Mouse (Mus musculus) cerebellum, adult 9-10 months (tissue): ENCODE results near the gene Sap30.
"Not testable (repeated sequence)": the region's sequence is repeated elsewhere in the genome, so short reads cannot be mapped to it uniquely, and the experiment has no call there.

Experiments
- DNase-seq: peaks from one replicate; pipeline ENCODE4 v3.0.0; 2022

Sap30 gene

GRCm38 (mm10) chr8:57491873-57492272, 4.2 kb upstream of the Sap30 start:
- no peak for DNase-seq

DNA sequence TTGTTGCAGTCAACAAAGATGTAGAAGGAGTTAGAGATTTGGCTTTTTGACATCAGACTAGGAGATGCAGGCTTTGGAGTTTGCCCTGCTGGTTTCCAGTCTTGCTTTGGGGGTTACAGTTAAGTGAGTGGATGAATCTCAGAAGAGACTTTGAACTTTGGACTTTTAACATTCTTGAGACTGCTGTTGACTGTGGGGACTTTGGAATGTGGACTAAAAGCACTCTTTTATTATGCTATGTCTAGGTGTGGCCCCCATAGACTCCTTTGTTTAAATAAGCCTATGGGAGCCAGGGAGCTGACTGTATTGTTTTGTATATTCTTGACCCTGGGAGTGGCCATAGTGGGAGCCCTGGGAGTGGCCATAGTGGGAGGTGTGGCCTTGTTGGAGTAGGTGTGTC, 2.2 kb upstream of the Sap30 start:
- no peak for DNase-seq

DNA sequence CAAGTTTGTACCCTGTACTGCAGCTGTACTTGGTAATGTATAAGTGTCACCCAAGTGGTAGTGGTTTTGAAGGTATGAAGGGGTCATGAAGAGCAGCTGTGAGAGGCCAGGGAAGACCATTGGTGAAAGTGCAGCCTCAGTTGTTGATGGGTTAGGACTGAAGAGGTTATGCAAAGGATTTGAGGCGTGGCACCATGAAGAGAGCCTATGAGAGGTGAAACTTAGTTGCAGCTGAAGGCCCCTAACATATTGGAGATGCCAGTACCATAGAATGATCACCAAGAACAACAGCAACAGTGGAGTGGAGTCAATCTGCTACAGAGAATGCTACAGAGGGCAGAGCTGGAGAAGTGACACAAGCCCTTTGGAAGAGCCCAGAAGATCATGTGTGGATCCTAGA, 1.7 kb upstream of the Sap30 start:
- peak; percentile 36 for DNase-seq

DNA sequence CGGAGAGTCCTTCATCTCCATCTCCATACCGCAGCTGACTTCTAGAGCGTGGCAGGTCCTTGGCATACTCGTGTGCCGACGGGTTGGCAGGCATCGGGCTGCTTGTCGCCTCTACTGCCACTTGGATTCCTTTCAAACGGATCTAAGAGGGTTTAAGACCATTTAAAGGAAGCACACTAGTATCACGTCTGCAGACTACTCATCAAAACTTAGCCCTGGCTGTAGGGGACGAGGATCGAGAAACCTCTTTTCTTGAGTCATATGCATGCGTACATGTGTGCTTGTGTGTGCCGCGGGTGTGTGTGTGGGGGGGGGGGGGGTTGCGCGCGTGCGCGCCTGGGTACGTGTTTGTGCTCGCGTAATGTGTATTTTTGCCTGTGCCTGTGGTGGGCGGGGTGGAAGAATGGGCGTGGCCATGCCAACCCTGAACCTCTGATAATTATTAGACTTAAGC, 679 bp upstream of the Sap30 start:
- DNase-seq: peak; percentile 82

- peak; percentile 66 for DNase-seq
These were observed 894 bp downstream of the Sap30 start for GRCm38 (mm10) chr8:57486491-57487440.

DNA sequence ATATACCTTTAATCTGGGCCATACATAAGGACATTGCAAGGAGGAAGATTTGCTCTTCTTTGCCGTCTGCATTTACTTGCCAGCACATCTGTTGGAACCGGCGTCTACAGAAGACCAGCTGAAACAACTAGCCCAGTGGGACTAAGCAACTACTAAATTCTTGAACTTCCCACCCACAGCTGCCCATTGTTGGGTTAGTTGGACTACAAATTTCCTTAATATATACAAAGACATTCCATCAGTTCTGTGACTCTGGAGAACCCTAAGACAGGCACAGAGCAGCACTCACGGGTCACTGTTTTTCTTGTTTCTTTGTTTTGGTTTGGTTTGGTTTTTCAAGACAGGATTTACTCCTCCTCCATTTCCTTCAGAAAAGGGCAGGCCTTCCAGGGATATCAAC, 7.1 kb downstream of the Sap30 start:
- no peak for DNase-seq

GRCm38 (mm10) chr8:57479700-57480099, 8.0 kb downstream of the Sap30 start:
- DNase-seq: no peak

- no peak for DNase-seq
These were observed 9.3 kb downstream of the Sap30 start for GRCm38 (mm10) chr8:57478406-57478805.

- DNase-seq: no peak
These were observed 13.9 kb downstream of the Sap30 start for GRCm38 (mm10) chr8:57473751-57474150.

DNA sequence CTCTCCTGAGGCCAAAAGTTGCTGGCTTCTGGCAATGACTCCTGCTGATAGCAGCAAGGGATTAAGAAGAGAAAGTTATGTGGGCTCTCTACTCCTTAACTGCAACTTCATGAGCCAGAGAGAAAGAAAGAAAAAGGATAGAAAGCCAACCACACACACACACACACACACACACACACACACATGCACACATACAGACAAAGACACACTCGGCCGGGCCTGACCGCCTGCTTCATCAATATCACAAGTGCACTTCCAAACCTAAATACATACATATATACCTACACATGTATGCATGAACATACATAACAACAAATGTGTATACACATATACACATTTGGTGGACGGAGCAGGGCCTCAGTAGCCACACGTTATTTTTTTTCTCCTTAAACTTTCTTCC, 16.8 kb downstream of the Sap30 start:
- DNase-seq: no peak

DNA sequence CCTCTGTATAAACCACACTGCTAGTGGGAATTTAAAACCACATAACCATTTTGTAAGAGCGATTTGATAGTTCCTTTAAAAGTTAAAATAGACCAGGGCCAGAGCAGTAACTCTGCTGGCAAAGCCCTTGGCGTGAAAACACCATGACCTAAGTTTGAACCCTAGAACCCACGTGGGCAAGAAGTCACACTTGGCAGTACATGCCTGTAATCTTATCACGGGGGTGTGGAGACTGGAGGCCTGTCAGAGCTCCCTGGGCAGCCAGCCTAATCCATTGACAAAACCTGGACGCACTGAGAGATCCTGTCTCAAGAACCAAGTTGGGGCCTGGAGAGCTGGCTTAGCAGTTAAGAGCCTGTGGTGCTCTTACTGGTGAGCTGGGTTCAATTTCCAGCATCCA, 19.0 kb downstream of the Sap30 start:
- DNase-seq: no peak

GRCm38 (mm10) chr8:57463757-57464156, 23.9 kb downstream of the Sap30 start:
- DNase-seq: no peak

GRCm38 (mm10) chr8:57462839-57463238, 24.8 kb downstream of the Sap30 start:
- DNase-seq: no peak

- no peak for DNase-seq
These were observed 29.7 kb downstream of the Sap30 start for GRCm38 (mm10) chr8:57457942-57458341.

GRCm38 (mm10) chr8:57457152-57457551, 30.5 kb downstream of the Sap30 start:
- no peak for DNase-seq

DNA sequence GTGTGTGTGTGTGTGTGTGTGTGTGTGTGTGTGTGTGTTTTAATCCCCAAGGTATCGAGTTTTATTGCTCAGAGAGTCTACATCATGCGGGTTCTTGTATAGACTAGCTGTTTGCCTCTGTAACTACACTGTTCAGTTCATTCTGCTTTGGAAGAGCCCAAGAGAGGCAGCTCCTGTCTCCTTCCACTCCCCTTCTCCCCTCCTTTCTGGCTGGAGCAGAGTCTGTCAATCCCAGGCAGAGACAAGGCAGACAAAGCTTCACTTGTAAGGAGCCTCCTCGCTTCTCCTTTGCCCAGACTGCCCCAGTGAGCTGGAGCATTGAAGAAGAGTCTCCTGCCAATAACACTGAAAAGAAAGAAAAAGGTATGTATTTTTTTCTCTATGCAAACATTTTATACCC, 31.9 kb downstream of the Sap30 start, which contains the start of gene Scrg1:
Gene Scrg1 (plus strand): TSS at position 159 of the 400 bp plus-strand sequence.
- DNase-seq: no peak

DNA sequence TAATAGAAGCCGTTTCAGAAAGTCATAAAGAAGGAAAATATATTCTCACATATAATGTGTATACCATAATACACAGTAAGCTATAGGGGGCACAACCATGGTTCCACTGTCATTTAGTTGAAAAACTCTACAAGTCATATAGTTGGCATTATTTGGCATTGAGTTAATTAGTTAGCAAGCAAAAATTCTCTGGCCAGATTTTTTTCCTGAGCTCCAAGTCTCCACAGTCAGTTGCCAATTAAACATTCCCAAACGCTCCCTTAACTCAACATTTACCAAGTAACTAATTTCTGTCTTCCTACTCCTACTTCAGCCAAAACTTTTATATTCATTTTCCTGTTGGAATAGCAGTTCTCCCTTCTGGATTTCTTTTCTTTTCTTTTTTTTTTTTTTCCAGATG, 34.3 kb downstream of the Sap30 start:
- no peak for DNase-seq

DNA sequence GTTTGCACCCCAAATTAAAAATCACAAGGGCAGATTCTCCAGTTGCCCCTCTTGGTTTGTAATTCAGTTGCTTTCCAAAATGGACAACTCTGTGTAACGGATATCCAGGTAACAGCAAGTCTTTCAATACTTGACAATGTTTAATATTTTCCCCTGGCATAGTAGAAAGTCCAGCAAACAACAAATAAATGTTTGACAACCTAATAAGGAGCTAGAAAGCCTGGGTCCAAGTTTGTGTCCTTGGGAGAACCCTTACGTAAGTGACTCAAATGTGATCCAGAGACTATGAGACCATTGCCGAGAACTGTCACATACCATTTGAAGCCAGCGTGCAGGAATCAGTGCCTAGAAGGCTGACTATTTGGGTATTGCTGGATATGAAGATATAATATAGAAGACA, 35.8 kb downstream of the Sap30 start:
- no peak for DNase-seq

DNA sequence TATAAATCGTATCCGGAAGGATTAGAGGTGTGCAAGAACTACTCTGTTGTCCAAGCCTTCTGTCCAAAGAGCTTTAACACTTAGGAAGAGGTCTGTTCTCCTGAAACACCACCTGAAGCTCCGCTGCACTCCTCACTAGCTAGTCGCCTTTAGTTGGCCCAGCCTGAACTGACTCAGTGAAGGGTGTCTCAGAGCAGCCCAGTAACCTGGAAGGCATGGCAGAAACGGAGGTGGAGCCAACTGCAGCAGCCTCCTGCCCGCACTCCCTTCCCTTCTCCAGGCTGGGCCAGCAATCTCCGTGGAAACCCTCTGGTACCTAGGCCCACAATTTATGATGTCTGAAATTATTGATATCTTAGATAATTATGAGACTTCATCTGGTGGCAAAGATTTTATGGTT, 36.9 kb downstream of the Sap30 start:
- no peak for DNase-seq

DNA sequence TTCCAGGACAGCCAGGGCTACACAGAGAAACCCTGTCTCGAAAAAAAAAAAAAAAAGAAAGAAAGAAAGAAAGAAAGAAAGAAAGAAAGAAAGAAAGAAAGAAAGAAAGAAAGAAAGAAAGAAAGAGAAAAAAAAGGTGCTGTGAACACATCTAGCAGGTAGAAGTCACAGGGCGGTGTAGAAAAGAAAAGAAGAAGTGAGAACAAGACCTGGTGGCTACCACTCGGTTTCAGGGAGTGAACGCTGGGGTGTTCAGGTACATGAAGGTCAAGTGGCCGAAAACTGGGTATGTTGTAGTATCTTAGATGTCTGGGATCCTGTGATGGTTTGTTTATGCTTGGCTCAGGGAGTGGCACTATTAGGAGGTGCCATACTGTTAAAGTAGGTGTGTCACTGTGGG, 41.8 kb downstream of the Sap30 start:
- not testable (repeated sequence) for DNase-seq

DNA sequence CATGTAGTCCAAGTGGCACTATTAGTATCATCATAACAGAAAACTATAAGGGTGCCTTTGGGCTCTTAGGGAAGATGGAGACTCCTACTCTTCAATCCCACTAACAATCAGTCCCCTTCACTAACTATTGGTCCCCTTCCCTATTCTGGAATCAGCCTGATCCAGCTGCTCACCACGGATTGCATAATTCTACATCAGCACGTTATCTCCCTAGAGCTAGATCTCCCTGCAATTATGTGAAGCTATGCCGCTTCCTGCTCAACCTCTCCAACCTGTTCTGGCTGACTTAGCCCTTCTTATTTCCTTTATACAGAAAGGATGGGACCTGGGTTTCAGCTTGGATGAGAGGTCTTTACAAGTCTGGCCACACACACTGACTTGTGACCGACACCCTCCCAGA, 44.4 kb downstream of the Sap30 start:
- no peak for DNase-seq

- DNase-seq: no peak
These were observed 46.1 kb downstream of the Sap30 start for GRCm38 (mm10) chr8:57441556-57441955.

GRCm38 (mm10) chr8:57441131-57441530, 46.5 kb downstream of the Sap30 start:
- no peak for DNase-seq

GRCm38 (mm10) chr8:57436437-57436796, 51.2 kb downstream of the Sap30 start:
- DNase-seq: no peak
